Mouse (Mus musculus): ENCODE data around the gene Pgr15l.

Pgr15l gene

DNA sequence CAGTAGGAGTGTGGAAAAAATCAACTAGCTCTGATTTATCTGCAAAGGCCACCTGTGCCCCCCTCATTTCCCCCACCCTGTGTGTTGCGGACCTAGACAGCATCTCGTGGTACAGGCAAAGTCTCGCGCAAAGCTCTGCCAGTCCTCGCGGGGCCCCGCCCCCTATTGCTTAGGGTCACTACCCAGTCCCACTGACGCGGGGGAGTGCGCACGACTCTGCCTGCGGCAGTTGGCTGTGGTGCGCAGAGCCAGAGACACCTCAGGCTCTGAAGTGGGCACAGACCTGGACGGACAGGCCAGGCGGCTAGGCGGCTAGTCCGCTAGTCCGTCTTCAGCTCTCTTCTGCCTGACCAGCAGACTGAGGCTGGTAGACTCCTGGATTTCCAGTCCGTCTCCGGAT is at the start of gene Pgr15l:
Gene Pgr15l (plus strand): TSS at position 228 of the 400 bp plus-strand sequence.
- no peak for DNase-seq

DNA sequence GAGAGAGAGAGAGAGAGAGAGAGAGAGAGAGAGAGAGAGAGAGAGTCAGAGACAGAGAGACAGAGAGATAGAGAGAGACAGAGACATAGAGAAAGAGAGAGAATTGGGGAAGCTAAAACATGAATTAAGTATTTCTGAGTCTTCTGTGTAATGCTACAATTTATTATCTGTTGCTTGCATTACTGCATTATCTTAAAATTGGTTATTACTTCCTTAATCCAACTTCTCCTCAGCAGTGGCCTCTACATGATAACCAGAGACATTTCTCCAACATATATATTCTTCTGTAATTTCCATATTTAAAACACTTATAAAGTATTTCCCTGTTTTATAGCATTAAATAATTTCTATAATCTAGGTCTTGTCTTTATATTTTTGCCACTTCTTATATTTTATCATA is 44.9 kb upstream of the Pgr15l start:
- no peak for DNase-seq

DNA sequence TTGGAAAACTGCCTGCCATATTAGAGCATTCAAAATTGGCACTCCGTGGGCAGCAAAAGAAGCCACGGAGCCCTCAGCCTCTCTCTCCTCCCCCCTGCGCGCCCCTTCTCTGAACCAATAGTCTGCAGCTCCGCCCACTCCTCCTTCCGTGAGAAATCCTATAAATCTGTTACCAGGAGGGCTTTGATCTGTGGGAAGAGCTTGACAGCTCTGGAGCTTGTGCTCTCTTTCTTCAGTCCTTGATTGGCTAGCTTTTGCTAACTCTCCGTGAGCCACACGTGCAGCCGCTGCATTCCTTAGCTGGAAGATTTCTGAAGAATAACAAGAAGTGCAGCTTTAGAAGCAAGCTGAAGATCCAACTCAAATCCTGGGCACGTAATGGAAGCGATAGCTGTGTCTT is 2.6 kb upstream of the Pgr15l start:
- no peak for DNase-seq

All from thymus, postnatal 25 days (tissue).